Mouse (Mus musculus): Measurements from ENCODE around the gene Iqcd. TPM values are rescaled to one million over a fixed set of nuclear protein-coding genes. Genes with fewer than 3 reads are reported as not detected.

The Iqcd gene
- polyA plus RNA-seq, 1 experiment from 2014 or later, result 1.2 TPM

GRCm38 (mm10) chr5:120618778-120619177 lies 30.0 kb downstream of the Iqcd start:
- 0 out of 2 replicates have a peak, but pooled peaks cover 4% of the 10 kb centered on the region for H3K9me3 ChIP-seq (replicated peaks)
- peaks cover 13% of the 10 kb centered on the region for H3K4me1 ChIP-seq (replicated peaks)
- peaks cover 79% of the 10 kb centered on the region for H3K36me3 ChIP-seq (replicated peaks)
- ATAC-seq (ENCODE audit: insufficient read depth), result no peak
- H3K9ac ChIP-seq, result no peak overlapping the region
- no peak overlapping the region for H3K4me2 ChIP-seq
- H3K27ac ChIP-seq (replicated peaks), result no peak overlapping the region
- WGBS (ENCODE audit: insufficient replicate concordance), result 82% methylated on average over 12 of the region's 12 CpGs
- no peak overlapping the region for H3K4me3 ChIP-seq (replicated peaks)
- H3K27me3 ChIP-seq, result no peaks in the 10 kb centered on the region

- H3K4me1 ChIP-seq (replicated peaks), result peaks cover 9% of the 10 kb centered on the region; the same call in 1 of the 2 replicates
- no peaks in the 10 kb centered on the region for H3K27me3 ChIP-seq
- no peak overlapping the region for H3K4me3 ChIP-seq (replicated peaks)
- no peak for ATAC-seq (ENCODE audit: insufficient read depth)
- 18% methylated on average over 5 of the region's 5 CpGs for whole genome bisulfite sequencing (ENCODE audit: insufficient replicate concordance)
- no peak overlapping the region for H3K9ac ChIP-seq
- peaks cover 83% of the 10 kb centered on the region for H3K36me3 ChIP-seq (replicated peaks)
- H3K4me2 ChIP-seq, result no peak overlapping the region
- H3K27ac ChIP-seq (replicated peaks), result no peak overlapping the region
- 0 out of 2 replicates have a peak, but pooled peaks cover 4% of the 10 kb centered on the region for H3K9me3 ChIP-seq (replicated peaks)
Observed at GRCm38 (mm10) chr5:120619201-120619600, 30.4 kb downstream of the Iqcd start.

DNA sequence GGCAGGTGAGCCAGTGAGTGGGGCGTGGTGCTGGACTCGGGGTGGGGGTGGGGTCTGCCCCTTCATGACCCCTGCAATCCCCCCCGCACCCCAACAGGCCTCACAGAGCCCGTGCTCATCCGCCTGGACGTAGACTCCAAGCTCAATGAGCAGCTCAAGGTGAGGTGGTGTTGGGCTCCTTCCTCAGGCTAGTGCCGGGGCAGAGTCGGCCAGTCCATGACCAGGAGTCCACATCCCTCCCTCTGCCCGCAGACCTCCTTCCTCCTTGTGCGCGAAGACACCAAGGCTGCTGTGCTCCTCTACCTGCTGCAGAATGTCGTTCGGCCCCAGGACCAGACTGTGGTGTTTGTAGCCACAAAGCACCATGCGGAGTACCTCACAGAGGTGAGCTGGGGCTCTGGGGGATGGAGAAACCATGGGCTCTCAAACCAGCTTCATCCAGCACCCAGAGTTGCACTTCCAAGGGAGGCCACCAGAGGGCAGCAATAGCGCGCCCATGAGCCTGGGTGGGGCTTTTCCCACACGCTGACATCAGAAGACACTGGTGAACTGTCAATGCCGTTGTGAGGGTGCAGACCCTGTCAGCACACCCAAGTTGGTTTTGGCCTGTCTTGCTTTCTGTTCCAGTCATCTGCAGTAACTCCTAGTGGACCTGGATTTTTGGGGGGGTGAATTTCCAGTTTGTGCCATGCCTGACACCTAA lies 31.7 kb downstream of the Iqcd start:
- Histone ChIP-seq H3K27ac (replicated peaks) (no peak overlapping the region), H3K36me3 (replicated peaks) (peaks cover 90% of the 10 kb centered on the region)

GRCm38 (mm10) chr5:120621078-120621765 lies 32.4 kb downstream of the Iqcd start:
- WGBS (ENCODE audit: insufficient replicate concordance), result 75% methylated on average over 23 of the region's 23 CpGs
- no peak; the same call in 1 of the 2 replicates for ATAC-seq (ENCODE audit: insufficient read depth)
- H3K9me3 ChIP-seq (replicated peaks), result no peaks in the 10 kb centered on the region
- no peaks in the 10 kb centered on the region for H3K4me1 ChIP-seq (replicated peaks)
- H3K27ac ChIP-seq (replicated peaks), result no peak overlapping the region
- H3K4me2 ChIP-seq, result no peak overlapping the region
- peaks cover 90% of the 10 kb centered on the region for H3K36me3 ChIP-seq (replicated peaks)
- H3K27me3 ChIP-seq, result no peaks in the 10 kb centered on the region
- H3K4me3 ChIP-seq (replicated peaks), result no peak overlapping the region
- H3K9ac ChIP-seq, result no peak overlapping the region

More for the DNA sequence above, 31.7 kb downstream of the Iqcd start:
- Histone ChIP-seq H3K9ac (no peak overlapping the region), H3K4me3 (replicated peaks) (no peak overlapping the region), H3K9me3 (replicated peaks) (0 out of 2 replicates have a peak, but pooled peaks cover 4% of the 10 kb centered on the region), H3K4me2 (no peak overlapping the region), H3K4me1 (replicated peaks) (no peaks in the 10 kb centered on the region), H3K27me3 (no peaks in the 10 kb centered on the region)
- 0 out of 2 replicates have a peak, but pooled peaks have one; percentile 19 for ATAC-seq (ENCODE audit: insufficient read depth)
- 63% methylated on average over 18 of the region's 18 CpGs for WGBS (ENCODE audit: insufficient replicate concordance)

DNA sequence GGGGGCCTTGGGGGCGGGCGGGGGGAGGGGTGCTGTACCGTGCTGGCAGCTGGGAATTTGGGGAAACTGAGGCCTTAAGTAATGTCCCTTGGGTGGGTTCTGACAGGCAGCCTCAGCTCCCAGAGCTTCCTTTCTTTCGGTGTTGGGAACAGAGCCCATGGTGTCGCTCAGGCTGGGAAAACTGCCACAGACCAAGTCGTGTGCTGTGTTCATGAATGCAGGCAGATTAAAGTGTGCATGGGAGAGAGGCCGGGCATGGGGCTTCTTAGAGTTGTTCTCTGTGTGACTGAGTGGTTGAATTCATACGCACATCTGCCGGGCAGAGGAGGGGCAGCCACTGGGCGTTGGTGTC lies 33.0 kb downstream of the Iqcd start:
- WGBS (ENCODE audit: insufficient replicate concordance), result 77% methylated on average over 10 of the region's 10 CpGs
- H3K4me1 ChIP-seq (replicated peaks), result no peaks in the 10 kb centered on the region
- no peaks in the 10 kb centered on the region for H3K27me3 ChIP-seq
- no peak overlapping the region for H3K9ac ChIP-seq
- H3K4me3 ChIP-seq (replicated peaks), result no peak overlapping the region
- H3K36me3 ChIP-seq (replicated peaks), result peaks cover 90% of the 10 kb centered on the region
- no peak overlapping the region for H3K27ac ChIP-seq (replicated peaks)
- no peak overlapping the region for H3K4me2 ChIP-seq
- no peaks in the 10 kb centered on the region for H3K9me3 ChIP-seq (replicated peaks)
- ATAC-seq (ENCODE audit: insufficient read depth), result no peak

DNA sequence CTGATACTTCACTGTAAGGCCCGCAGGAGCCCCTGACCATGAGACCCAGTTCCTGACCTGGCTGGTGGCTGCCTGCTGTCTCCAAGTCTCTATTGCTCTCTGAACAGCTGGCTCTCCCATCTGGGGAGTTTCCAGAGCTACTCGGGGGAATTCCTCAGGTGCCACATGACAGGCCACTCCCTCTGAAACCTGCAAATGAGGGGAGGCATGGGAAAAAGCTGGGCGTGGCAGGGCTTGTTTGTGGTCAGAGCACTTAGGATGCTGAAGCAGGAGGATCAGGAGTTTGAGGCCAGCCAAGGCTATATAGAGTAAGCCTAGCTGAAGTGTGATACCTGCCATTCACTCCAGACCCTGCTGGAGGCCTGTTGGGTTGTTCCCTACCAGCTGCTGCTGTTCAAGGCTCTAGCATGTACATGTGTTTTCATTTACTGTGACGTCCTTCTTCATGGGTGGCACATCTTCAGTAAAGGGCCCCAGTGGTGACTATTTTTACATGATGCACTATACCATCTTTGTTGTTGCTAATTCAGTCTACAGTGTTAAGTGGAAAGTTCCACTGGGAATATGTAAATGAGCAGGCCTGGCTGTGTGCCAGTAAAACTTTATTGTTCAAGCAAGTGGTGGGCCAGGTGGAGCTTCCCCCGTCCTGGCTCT lies 33.5 kb downstream of the Iqcd start:
- Histone ChIP-seq H3K9me3 (replicated peaks) (no peaks in the 10 kb centered on the region), H3K4me3 (replicated peaks) (no peak overlapping the region), H3K36me3 (replicated peaks) (peaks cover 93% of the 10 kb centered on the region), H3K27me3 (no peaks in the 10 kb centered on the region), H3K4me2 (no peak overlapping the region), H3K9ac (no peak overlapping the region), H3K27ac (replicated peaks) (no peak overlapping the region), H3K4me1 (replicated peaks) (no peaks in the 10 kb centered on the region)
- no peak for ATAC-seq (ENCODE audit: insufficient read depth)
- WGBS (ENCODE audit: insufficient replicate concordance), result 74% methylated on average over 5 of the region's 5 CpGs

DNA sequence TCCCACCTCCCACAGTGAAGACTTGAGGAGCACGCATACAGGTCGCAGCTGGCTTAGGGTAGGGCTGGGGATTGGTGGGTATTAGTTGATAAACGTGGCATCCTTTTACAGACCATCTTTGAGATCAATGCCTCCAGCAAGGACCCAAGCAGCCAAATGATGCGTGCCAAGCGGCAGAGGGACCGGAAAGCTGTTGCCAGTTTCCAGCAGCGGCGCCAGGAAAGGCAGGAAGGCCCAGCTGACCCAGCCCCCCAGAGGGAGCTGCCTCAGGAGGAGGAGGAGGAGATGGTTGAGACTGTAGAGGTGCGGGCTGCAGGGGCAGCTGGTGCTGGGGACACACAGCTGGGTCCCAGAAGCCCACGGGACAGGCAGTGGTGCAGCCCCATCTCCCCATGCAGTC lies 35.6 kb downstream of the Iqcd start:
- peaks cover 5% of the 10 kb centered on the region; the same call in 1 of the 2 replicates for H3K4me1 ChIP-seq (replicated peaks)
- no peaks in the 10 kb centered on the region for H3K9me3 ChIP-seq (replicated peaks)
- H3K27ac ChIP-seq (replicated peaks), result no peak overlapping the region
- no peak for ATAC-seq (ENCODE audit: insufficient read depth)
- H3K9ac ChIP-seq, result no peak overlapping the region
- H3K27me3 ChIP-seq, result no peaks in the 10 kb centered on the region
- peaks cover 76% of the 10 kb centered on the region for H3K36me3 ChIP-seq (replicated peaks)
- H3K4me3 ChIP-seq (replicated peaks), result no peak overlapping the region
- WGBS (ENCODE audit: insufficient replicate concordance), result 85% methylated on average over 10 of the region's 10 CpGs
- H3K4me2 ChIP-seq, result no peak overlapping the region

DNA sequence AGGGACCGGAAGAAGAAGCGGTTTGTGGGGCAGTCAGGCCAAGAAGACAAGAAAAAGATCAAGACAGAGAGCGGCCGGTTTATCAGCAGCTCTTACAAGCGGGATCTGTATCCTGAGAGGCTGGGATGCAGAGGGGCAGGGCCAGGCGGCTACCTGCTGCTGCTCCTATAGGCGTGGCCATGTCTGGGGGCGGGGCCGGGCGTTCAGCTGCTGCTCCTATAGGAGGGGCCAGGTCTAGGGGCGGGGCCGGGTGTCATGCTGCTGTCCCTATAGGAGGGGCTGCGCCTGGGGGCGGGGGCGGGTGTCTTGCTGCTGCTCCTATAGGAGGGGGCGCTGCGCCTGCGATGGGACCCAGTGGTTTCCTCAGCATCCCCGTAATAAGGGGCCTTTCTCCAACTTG lies 37.6 kb downstream of the Iqcd start:
- 54% methylated on average over 19 of the region's 19 CpGs for WGBS (ENCODE audit: insufficient replicate concordance)
- no peak overlapping the region for H3K27ac ChIP-seq (replicated peaks)
- no peak overlapping the region for H3K4me3 ChIP-seq (replicated peaks)
- H3K9ac ChIP-seq, result no peak overlapping the region
- no peak overlapping the region for H3K4me2 ChIP-seq
- peaks cover 57% of the 10 kb centered on the region for H3K36me3 ChIP-seq (replicated peaks)
- peaks cover 5% of the 10 kb centered on the region; the same call in 1 of the 2 replicates for H3K4me1 ChIP-seq (replicated peaks)
- H3K9me3 ChIP-seq (replicated peaks), result no peaks in the 10 kb centered on the region
- peaks cover 19% of the 10 kb centered on the region for H3K27me3 ChIP-seq
- ATAC-seq (ENCODE audit: insufficient read depth), result no peak

- ATAC-seq (ENCODE audit: insufficient read depth), result no peak
- H3K9me3 ChIP-seq (replicated peaks), result no peaks in the 10 kb centered on the region
- peaks cover 46% of the 10 kb centered on the region for H3K36me3 ChIP-seq (replicated peaks)
- peaks cover 32% of the 10 kb centered on the region for H3K27me3 ChIP-seq
- WGBS (ENCODE audit: insufficient replicate concordance), result 81% methylated on average over 15 of the region's 15 CpGs
- no peak overlapping the region for H3K27ac ChIP-seq (replicated peaks)
- H3K4me1 ChIP-seq (replicated peaks), result peaks cover 5% of the 10 kb centered on the region; the same call in 1 of the 2 replicates
- H3K4me3 ChIP-seq (replicated peaks), result no peak overlapping the region
- no peak overlapping the region for H3K9ac ChIP-seq
- H3K4me2 ChIP-seq, result no peak overlapping the region
Observed at GRCm38 (mm10) chr5:120627515-120628300, 38.9 kb downstream of the Iqcd start.

- H3K9me3 ChIP-seq (replicated peaks), result no peaks in the 10 kb centered on the region
- H3K4me1 ChIP-seq (replicated peaks), result peaks cover 5% of the 10 kb centered on the region; the same call in 1 of the 2 replicates
- 56% methylated on average over 7 of the region's 7 CpGs for WGBS (ENCODE audit: insufficient replicate concordance)
- no peak overlapping the region for H3K4me3 ChIP-seq (replicated peaks)
- H3K36me3 ChIP-seq (replicated peaks), result peaks cover 37% of the 10 kb centered on the region
- no peak overlapping the region for H3K4me2 ChIP-seq
- no peak overlapping the region for H3K9ac ChIP-seq
- peaks cover 40% of the 10 kb centered on the region for H3K27me3 ChIP-seq
- no peak overlapping the region for H3K27ac ChIP-seq (replicated peaks)
- no peak for ATAC-seq (ENCODE audit: insufficient read depth)
Observed at GRCm38 (mm10) chr5:120628624-120629023, 39.8 kb downstream of the Iqcd start.
